Mouse (Mus musculus) thymus, postnatal 10 days (tissue): ENCODE results near the gene Pik3r5.

ENCODE experiments used
- DNase-seq, 2 experiments: peaks; one replicate each; pipeline ENCODE4 v3.0.0; 2021; ENCODE audit warnings: low spot score in 2 of 2

The Pik3r5 gene

DNA sequence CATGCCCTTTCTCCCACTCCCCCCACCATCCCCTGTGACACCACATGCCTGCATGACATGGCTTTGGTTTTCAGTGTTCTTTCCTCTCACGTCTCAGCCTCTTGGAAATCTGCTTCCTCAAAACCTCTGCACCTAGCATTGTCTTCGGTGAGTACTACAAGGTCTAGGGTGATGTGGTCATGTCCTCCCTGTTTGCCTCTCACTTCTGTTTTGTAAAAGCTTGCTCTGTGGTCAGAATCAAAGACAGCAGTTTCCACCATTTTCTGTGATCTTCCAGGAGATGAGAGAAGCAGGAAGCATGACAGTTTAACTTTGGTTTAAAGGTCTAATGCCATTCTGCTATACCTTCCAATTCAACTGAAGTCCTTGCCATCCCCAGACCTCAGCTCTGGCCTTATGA, 15.3 kb downstream of the Pik3r5 start:
- DNase-seq = no peak

DNA sequence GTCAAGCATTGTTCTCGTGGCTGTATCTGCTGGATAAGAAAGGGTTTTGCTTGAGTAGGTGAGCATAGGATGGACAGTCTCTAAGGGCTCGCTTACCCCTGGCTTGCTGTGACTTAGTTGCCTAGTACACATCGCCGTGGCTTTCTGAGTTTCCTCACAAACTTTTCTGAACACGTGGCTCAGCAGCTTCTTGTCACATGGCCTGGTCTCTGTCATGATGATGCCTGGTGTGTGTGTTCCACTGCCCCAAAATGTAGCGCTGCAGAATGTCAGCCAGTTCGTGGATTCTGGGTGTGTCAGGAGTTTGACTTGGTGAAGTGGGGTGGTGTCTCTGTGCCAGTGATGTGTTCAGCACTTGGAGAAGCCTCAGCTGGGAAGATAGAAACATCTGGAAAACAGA, 16.4 kb downstream of the Pik3r5 start:
- no peak for DNase-seq

DNA sequence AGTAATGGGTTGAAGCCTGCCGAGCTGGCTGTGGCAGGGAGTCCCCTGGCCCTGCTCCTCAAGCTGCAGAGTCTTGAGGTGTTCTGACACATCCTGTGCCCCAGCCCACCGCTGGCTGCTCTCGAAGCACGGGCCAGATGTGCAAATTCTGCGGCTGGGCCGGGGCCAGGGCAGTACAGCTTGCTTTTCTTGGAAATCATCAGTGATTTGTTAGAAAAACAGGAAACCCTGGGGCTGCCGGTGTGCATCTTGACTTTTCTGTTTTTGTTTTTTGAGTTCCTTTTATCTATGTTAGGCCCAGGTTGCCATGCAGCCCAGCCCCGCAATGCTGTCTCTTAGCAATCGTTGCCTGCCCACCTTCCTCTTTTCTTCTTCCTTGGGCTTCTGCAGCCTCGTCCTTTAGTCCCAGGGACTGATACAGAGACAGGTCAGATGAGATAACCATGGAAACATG, 19.4 kb downstream of the Pik3r5 start:
- peak; percentile 67 to 68 for DNase-seq

DNA sequence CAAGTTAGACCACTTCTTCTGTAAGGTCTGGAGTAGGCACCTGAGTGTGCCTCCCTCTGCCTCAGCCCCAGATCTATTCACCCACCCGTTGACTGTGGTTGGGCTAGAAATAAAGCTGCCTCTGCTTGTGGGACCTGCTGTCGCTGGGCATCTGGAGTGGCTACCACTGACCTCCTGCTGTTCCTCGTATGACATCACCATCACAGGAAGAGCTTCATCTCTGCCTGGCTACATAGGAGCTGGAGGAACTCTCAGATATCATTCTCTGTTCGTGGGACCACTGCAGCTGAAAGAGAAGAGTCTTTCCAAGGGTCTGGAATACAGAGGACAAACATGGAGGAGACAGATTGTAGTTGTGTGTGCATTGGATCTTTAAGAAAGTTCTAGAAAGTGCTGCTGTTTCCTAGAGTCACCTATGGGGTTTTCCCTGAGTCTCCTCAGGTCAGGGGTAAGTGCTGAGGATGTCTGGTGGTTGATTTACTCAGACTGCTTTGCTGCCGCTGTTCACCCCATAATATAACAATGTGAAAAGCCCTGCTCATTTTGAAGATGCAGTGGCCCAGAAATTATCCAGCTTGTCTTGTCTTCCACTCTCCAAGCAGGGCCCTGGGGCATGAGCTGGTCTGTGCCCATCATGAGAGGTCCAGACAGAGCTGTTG, 20.0 kb downstream of the Pik3r5 start:
- DNase-seq = no peak

DNA sequence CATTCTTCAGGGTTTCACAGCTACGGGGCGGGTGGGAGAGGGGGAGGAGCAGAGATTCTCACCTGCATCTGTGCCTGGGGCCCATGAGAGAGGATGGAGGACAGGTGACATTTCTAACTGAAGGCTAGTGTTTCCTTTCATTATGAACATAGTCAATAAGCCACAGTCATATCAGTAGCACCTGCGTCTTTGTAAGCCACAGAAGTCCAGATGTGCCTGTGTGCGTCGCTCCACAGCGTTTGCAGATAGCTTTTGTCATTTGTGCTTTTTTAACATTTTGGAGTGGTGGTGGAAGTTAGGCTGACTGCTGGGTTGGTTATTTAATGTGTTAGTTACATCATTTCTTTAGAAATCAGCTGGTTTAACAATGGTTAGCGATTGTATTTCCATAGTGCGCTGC, 20.8 kb downstream of the Pik3r5 start:
- DNase-seq = no peak

DNA sequence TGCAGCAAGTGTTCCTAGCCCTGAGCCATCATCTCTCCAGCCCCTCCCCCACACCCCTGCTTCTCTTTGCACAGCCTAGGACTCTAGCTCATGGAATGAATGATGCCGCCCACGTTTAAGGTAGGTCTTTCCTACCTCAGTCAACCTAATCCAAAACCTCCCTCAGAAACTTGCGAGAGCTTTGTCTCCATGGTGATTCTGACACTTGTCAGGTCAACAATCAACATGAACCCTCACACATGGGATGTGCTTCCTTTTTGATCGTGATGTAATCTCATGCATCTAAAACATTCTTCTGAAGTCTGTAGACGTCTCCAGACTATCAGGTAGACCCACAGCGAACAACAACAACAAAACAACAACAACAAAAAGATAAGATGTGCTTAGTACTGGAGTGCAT, 21.4 kb downstream of the Pik3r5 start:
- DNase-seq = no peak

DNA sequence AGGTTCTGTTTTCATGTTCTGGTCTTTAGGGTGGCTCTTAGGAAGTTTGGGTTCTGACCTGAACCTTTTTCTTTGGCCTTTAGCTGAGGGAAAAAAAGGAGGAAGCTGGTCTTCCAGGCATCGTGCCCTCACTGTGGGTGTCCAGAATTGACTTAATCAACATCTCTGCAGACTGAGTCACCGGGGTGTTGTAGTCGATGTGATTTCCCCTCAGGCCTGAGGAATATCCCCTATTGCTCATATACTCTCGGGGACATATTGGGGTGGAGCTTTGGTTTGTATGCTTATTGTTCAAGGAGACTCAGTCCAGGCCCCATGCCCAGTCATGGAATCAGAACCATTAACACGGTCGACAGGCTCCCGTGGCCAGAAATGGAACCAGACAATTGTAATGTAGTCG, 26.2 kb downstream of the Pik3r5 start:
- no peak for DNase-seq

DNA sequence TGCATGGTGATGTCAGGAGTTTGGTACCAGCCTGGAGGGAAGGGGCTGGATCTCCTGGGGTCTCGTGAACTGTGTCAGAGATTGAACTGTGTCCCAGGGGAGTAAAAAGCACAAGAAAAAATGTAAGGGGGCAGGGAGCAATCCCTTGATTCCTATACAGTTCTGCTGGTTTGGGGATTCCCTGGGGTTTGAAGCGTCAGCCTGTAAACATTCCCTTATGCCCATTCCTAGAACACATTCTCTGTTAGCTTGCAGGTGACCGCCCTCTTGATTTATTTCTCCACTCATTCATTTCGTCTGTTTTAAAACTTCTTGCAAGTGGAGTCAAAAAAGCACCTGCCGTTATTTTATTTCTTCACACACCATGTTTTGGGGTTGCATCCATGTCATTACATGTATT, 27.1 kb downstream of the Pik3r5 start:
- no peak for DNase-seq

DNA sequence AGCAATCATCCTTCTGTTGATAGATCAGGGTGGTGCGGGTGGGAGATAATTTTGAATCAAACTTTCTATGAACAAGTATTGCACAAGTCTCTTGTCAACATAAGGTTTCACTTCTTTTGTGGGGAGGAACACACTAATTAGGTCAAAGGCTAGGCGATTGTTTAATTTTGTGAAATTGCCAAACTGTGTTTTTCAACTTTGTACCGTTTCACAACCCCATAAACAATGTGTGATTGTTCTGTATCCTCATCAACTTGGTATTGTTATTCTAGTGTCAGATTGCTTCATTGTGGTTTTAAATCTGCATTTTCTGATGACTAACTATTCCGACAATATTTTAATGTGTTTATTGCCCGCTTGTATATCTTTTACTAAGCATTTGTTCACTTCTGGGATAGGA, 27.6 kb downstream of the Pik3r5 start:
- no peak for DNase-seq

DNA sequence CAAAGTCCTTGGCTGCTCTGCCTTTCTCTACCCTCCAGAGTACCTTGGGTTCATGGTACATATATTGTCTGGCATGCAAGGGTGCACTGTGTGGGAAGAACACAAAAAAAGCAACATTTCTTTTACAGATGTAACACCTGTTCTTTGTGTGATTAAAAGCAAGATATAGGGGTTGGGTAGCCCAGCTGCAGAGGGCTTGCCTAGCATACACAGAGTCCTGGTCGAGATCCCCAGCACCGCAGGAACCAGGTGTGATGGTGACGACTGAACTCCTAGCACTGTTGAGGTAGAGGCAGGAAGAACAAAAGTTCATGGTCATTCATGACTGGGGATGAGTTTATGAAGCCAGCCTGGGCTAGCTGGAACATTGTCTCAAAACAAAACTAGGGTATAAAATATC, 30.8 kb downstream of the Pik3r5 start:
- peak; percentile 51 to 70 for DNase-seq

DNA sequence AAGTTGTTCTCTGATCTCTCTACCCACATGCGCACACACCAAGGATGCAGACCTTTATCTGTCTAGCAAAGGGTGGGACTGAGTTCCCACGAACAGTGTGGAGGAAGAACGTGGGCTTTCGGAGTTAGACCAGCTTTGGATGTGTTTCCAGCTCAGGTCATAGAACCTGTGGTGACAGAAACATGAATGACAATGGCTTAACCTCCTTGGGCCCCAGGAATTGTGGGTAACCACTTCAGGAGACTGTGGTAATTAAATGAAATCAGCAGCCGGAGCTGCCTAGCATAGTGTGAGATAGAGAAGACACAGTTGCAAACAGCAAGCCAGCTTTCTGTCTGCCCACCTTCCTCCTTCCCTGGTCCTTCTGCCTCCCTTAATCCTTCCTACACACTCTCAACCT, 32.3 kb downstream of the Pik3r5 start:
- DNase-seq = no peak

DNA sequence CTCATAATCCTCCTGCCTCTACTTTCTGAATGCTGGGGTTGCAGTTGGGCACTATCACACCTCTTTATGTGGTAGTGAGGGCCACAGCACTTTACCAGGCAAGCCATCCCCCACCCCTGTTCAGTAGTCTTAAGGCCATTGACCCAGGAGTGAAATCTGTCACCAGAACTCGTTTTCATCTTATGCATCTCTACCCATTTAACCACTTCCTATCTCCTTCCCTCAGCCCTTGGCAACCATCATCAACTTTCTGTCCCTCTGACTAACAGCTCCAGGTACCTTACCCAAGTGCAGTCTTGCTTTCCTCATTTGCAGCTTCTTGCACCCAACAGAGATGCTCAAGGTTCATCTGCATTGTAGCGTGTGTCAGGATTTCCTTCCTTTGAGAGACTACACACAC, 33.2 kb downstream of the Pik3r5 start:
- no peak for DNase-seq

DNA sequence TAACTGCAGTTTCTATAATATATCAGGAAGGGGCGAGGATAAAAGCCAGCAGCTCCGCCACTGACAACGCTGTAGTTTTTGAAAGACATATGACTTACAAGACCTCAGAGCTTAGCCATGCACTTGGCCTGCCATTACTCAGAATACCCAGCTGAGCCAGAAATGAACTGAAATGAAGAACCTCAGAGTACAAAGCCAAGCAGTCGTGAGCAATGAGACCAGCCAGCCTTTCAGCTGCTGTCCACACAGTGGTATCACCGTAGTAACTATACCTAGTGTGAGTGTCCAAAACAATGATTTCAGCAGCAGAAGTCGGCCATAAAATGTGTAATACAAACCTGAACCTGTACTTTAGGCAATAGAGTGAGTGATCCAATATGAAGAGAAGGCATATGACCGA, 35.5 kb downstream of the Pik3r5 start:
- DNase-seq = no peak

DNA sequence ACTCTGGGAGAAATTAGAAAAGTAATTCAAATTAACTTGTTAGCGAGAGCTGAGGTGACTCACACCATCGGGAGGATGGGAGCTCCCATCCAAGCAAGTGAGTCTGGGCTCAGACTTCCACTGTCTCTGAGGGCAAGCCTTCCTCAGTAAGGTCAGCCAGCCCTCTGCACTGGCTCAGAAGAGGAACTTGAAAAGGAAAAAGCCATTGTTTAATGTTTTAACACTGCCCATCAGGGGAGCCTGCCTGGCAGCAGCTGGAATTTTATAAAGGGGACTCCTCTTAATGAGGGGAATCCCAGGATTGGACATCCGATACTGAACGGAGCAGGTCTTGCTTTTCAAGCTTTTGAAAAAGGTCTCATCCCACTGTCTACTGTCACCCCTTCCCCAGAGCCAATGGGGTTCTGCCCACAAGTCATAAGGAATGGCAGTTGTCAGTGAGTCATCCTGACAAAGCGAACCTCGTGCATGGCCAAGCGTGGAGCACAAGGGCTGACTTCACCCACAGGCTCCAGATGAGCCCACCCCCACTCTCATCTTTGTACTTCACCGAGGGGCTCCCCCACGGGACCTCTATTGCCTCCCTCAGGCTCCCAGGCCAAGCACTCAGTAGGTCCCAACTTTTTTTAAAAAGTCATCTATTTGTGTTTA, 36.2 kb downstream of the Pik3r5 start:
- DNase-seq = no peak

DNA sequence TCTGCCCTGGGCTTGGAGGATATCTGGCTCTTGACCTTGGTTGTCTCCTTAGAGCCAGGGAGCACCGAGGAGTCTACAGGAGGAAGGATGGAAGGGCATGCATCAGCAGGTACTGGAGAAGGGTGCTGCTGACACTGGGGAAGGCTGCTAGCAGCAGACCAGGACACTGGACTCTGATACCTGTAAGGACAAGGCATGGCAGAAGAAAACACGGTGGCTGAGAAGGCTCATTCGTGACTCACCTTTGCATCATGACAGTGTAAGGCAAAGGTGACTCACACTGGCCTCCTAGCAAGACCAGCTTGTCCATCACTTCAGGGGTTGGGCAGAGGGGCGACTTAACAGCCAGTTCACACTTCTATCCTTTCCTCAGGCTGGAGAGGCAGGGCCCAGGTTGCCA, 37.0 kb downstream of the Pik3r5 start:
- DNase-seq = no peak

DNA sequence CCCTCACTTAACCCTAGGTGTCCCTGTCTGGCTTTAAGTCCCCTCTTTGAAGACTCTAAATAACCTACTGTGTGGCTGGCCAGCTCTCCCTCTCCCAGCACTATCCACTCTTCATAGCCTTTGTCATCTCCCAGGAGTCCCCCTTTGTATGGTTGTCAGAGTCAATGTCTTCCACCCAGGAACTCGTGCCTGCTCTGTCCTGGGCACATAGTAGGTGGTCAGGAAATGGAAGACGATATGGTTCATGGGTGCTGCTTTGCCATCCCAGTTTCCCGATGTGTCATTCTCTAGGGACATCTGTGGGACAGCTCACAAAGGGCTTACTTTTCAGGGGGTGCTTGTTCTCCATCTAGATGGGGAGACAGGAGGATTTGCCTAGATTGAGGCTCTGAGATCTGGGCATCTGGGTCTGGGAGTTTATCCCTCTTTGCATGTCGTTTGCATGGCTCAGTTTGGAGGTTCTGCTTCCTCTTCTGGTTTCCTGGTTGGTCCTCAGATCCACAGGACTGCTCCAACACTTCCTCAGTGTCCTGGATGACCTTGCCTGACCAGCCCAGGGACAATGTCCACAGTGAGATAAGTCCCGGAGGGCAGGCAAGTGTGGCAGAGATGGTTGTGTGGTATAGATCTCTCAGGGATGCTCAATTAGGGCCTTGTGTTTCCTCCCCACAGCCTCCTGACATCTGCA, 40.4 kb downstream of the Pik3r5 start:
- DNase-seq = no peak

DNA sequence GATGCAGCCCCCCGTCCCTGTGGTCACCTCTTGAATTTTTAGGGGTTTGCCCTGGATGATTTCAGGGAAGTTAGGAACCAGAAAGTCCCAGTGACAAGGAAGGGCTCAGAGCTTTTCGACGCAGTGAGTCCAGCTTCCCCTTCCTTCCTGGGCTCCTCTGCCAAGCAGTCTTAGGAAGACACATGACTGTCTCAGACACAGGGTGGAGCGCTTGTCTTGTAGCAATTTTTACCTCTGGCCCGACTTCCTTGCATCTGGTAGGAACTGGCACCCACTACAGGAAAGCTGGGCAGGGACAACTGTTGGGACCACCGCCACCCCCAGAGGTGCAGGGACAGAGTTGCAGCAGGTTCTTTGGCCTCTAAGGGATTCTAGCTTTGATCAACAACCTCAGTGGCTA, 42.7 kb downstream of the Pik3r5 start:
- no peak for DNase-seq

DNA sequence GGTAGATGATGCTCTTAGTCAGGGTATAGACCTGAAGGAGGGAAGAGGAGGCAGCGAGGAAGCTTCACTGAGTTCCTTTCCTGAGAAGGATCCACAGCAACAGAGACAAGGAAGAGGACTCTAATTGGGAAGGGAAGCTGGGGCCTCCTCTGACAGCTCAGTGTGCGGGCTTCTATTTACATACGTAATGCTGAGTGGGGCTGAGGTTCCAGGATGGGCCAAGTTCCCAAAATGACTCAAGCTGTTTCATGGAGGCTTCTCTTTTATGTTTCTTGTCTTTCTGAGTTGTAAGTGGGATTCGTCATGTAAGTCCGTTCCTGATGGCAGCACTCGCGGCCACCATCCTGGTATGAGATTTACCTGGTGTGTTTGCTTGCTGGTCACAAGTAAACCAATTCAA, 43.8 kb downstream of the Pik3r5 start:
- DNase-seq = no peak

DNA sequence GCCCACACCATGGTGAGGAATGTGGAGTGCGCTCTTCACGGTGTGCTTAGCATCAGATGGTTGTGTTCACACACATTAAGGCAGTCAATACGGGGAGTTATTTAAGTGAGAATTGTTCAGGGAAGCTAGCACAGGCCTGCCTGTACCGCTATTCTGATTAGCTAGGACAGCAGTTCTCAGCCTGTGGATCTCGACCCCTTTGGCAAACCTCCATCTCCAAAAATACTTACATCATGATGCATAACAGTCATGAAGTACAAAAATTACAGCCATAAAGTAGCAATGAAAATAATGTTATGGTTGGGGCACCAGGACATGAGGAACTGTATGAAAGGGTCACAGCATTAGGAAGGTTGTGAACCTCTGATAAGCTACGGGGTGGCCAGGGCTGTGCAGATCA, 45.7 kb downstream of the Pik3r5 start:
- DNase-seq = no peak

DNA sequence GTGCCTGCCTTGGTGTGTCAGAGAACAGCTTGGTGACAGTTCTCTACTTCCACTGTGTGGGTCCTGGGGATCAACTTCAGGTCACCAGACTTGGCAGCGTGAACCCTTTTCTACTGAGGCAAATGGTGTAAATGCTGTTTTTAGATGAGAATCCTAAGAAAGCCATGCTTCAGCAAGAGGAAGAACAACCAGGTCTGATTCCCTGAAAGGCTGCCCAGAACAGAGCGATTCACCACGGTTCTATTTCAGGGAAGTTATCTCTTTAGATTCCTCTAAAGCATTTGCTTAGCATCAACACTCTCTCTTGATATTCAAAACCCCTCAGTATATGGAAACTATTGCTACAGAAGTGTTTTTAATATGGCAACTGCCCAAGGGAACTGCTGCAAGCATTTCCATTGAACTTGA, 46.7 kb downstream of the Pik3r5 start:
- no peak for DNase-seq

DNA sequence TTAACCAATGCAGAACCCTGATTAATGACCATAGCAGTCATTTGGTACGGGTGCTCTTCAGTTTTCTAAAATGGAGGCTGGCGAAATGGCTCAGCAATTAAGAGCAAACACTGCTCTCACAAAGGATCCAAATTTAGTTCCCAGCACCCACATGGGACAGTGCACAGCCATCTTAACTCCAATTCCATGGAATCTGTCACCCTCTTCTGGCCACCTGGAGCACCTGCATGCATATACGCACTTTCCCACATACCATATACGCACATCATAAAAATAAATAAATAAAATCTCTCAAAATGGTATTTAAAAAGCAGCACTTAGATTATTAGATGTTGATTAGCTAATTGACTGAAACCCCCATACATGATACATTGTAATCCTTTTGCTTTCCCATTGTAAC, 48.7 kb downstream of the Pik3r5 start:
- no peak for DNase-seq

DNA sequence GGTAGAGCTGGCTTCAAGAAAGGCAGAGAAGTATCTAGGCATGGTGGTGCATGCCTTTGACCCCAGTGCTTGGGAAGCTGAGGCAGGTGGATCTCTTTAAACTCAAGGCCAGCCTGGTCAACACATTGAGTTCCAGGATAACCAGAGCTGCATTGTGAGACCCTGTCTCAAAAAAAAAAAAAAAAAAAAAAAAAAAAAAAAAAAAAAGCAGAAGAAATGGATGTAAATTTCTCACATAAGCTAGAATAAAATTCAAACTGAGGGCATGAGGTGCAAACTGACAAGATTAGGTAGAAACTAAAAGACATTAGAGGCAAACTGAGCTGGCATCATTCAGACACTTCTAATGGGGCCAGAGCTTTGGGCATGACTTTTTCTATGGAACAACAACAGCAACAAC, 50.1 kb downstream of the Pik3r5 start:
- DNase-seq = no peak

DNA sequence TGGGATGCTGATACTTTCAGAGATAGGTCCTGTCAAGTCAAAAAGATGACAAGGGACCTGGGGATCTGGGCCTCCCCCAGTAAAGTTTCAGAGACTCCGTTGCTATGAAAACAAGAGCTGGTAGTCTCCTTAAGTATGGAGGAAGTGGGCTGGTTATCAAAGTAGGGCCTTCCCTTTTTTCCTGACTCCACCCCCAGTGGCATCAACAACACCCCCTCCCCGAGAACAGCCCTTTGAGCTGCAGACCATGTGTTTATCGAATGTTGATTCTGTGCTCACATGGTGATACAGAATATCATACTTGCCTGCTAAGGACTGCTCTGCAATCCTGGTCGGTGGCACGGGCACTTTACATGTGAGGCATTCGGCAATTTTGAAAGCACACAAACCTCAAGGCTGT, 51.3 kb downstream of the Pik3r5 start:
- DNase-seq = no peak
